Mouse (Mus musculus): ENCODE results near the gene Vmn1r128.
"Not testable (repeated sequence)": the region's sequence is repeated elsewhere in the genome, so short reads cannot be mapped to it uniquely, and the experiment has no call there.

Vmn1r128 gene

DNA sequence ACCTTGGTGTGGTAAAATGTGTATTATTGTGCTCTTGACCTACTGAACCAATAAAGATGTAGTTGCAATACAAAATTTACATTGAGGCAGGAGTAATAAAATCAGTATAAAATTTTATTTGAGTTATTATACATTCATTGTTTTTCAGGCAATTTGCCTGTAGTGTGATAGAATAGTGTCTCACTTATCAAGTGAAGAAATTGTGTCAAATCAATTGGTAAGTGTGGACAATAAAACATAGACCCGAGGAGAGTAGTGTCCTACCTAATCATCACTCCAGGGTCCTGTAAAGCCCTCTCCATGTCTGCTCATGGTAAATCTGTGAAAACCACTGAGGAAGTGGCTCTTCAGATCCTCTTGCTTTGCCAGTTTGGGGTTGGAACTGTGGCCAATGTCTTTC, at the start of gene Vmn1r128:
Gene Vmn1r128, plus strand, starts transcription at position 301 of the 400 bp plus-strand sequence.
- not testable (repeated sequence) for DNase-seq

DNA sequence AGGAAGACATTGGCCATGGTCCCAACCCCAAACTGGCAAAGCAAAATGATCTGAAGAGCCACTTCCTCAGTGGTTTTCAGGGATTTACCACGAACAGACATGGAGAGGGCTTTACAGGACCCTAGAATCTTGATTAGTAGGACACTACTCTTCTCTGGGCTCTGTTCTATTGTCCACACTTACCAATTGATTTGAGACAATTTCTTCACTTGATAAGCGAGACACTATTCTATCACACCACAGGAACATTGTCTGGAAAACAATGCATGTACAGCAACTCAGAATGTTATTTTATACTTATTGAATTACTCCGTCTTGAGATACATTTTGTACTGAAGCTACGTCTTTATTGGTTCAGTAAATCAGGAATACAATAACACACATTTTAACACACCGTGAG, 47.8 kb upstream of the Vmn1r128 start, which contains the start of gene Vmn1r126:
Gene Vmn1r126, minus strand, starts transcription at position 101 of the 400 bp plus-strand sequence.
- DNase-seq = not testable (repeated sequence)

DNA sequence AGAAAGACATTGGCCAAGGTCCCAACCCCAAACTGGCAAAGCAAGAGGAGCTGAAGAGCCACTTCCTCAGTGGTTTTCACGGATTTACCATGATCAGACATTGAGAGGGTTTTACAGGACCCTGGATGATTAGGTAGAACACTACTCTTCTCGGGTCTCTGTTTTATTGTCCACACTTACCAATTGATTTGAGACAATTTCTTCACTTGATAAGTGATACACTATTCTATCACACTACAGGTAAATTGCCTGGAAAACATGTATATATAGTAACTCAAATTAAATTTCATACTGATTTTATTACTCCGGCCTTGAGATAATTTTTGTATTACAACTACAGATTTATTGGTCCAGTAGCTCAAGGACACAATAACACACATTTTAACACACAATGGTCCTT, 29.4 kb upstream of the Vmn1r128 start, which contains the start of gene Vmn1r127:
Gene Vmn1r127, minus strand, starts transcription at position 101 of the 400 bp plus-strand sequence.
- not testable (repeated sequence) for DNase-seq

DNA sequence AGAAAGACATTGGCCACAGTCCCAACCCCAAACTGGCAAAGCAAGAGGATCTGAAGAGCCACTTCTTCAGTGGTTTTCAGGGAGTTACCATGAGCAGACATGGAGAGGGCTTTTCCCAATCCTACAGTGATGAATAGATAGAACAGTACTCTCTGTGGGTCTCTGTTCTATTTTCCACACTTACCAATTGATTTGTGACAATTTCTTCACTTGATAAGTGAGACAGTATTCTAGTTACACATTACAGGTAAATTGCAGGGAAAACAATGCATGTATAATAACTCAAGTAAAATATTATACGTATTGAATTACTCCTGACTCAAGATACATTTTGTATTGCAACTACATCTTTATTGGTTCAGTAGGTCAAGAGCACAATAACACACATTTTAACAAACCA, 12.0 kb downstream of the Vmn1r128 start, which contains the start of gene Vmn1r129:
Gene Vmn1r129, minus strand, starts transcription at position 101 of the 400 bp plus-strand sequence.
- DNase-seq = not testable (repeated sequence)

All from cerebellum, postnatal 14 days (tissue).